Mouse (Mus musculus) forebrain, postnatal 0 days (tissue): ENCODE data around the gene Elf4. TPM values are rescaled to one million over a fixed set of nuclear protein-coding genes. Genes with fewer than 3 reads are reported as not detected.
"Not testable (repeated sequence)": the region's sequence is repeated elsewhere in the genome, so short reads cannot be mapped to it uniquely, and the experiment has no call there.

ENCODE experiments used
- ATAC-seq: fragments of 200-750 bp; cut with Nextera tagmentation; 2 replicates; pipeline ENCODE4 v1.8.0; 2017; ENCODE audit warnings: mild to moderate bottlenecking, moderate library complexity
- DNase-seq: peaks from one replicate; pipeline ENCODE4 v3.0.0-alpha.2; 2015
- H3K27ac ChIP-seq: fragments of 300-500 bp; sonication (generic); 2 replicates; pipeline ENCODE4 v1.5.1; 2014; ENCODE audit warnings: low read depth, mild to moderate bottlenecking, antibody characterized with exemption, low read length, moderate library complexity, mixed read lengths
- H3K27me3 ChIP-seq: fragments of 300-500 bp; sonication (generic); 2 replicates; pipeline ENCODE4 v1.6.1; 2014; ENCODE audit warnings: mild to moderate bottlenecking, low read length, mixed read lengths; ENCODE audit not compliant: insufficient read depth
- H3K36me3 ChIP-seq: fragments of 300-500 bp; sonication (generic); 2 replicates; pipeline ENCODE4 v1.6.1; 2014; ENCODE audit warnings: mild to moderate bottlenecking, moderate library complexity; ENCODE audit not compliant: insufficient read depth
- H3K4me1 ChIP-seq: fragments of 300-500 bp; sonication (generic); 2 replicates; pipeline ENCODE4 v1.6.1; 2014; ENCODE audit warnings: antibody characterized with exemption; ENCODE audit not compliant: insufficient read depth
- H3K4me2 ChIP-seq: fragments of 300-500 bp; sonication (generic); 2 replicates; pipeline ENCODE4 v1.6.1; 2014; ENCODE audit warnings: low read depth, mild to moderate bottlenecking, moderate library complexity
- H3K4me3 ChIP-seq: fragments of 300-500 bp; sonication (generic); 2 replicates; pipeline ENCODE4 v1.5.1; 2014; ENCODE audit warnings: low read depth, low read length, mixed read lengths
- H3K9ac ChIP-seq: fragments of 300-500 bp; sonication (generic); 2 replicates; pipeline ENCODE4 v1.6.1; 2014; ENCODE audit warnings: mild to moderate bottlenecking
- H3K9me3 ChIP-seq: fragments of 300-500 bp; sonication (generic); 2 replicates; pipeline ENCODE4 v1.6.1; 2016; ENCODE audit warnings: low read length
- CTCF ChIP-seq: sonication (generic); IDR thresholded peaks from 2 replicates; pipeline ENCODE4 v1.5.1; 2016; ENCODE audit warnings: antibody characterized with exemption, control low read depth, low read depth
- WGBS: fragments of 180-500 bp; shearing (Covaris S2); extraction: QIAGEN DNeasy Blood & Tissue Kit; methylation state at CpG from one replicate; pipeline ENCODE4 v1.1.7; 2014; 5-methylcytosine and 5-hydroxymethylcytosine counted together
- polyA plus RNA-seq: library from polyadenylated mRNA; unstranded; fragments of >200 nt; fragmentation: Nextera tagmentation; extraction: Ambion mirVana; gene quantifications from 2 replicates; pipeline ENCODE4 v1.2.1, GENCODE M21; 2015
- total RNA-seq: library from RNA; depleted of rRNA; stranded (reverse); fragments of >200 nt; gene quantifications from 2 replicates; pipeline ENCODE4 v1.2.3, GENCODE M21; 2014

The Elf4 gene
- total and polyA plus RNA-seq, 2 experiments from 2014 or later = 0.24 to 1.8 TPM

- ATAC-seq (no peak), DNase-seq (no peak)
- Histone ChIP-seq H3K9me3 (no peaks in the 10 kb centered on the region), H3K36me3 (no peaks in the 10 kb centered on the region), H3K4me1 (no peaks in the 10 kb centered on the region), H3K27me3 (no peaks in the 10 kb centered on the region), H3K27ac (no peak overlapping the region), H3K9ac (no peak overlapping the region), H3K4me3 (no peak overlapping the region), H3K4me2 (no peak overlapping the region)
- TF ChIP-seq CTCF = no peak
- 74% methylated on average over 4 of the region's 4 CpGs for WGBS
Measured at GRCm38 (mm10) chrX:48439036-48439435, 23.9 kb downstream of the Elf4 start.

GRCm38 (mm10) chrX:48436082-48436481 is 26.9 kb downstream of the Elf4 start:
- H3K9ac ChIP-seq, H3K4me1 ChIP-seq, ATAC-seq, DNase-seq, H3K27me3 ChIP-seq, H3K4me2 ChIP-seq, H3K9me3 ChIP-seq, H3K36me3 ChIP-seq, H3K4me3 ChIP-seq, H3K27ac ChIP-seq: not testable (repeated sequence)
- WGBS = 88% methylated on average over 6 of the region's 7 CpGs

GRCm38 (mm10) chrX:48435477-48435900 is 27.4 kb downstream of the Elf4 start:
- Histone ChIP-seq H3K27me3 (no peaks in the 10 kb centered on the region), H3K9me3 (no peaks in the 10 kb centered on the region), H3K27ac (no peak overlapping the region), H3K9ac (no peak overlapping the region), H3K4me3 (no peak overlapping the region), H3K4me2 (no peak overlapping the region), H3K36me3 (no peaks in the 10 kb centered on the region), H3K4me1 (no peaks in the 10 kb centered on the region)
- TF ChIP-seq CTCF = no peak
- ATAC-seq = no peak
- DNase-seq = no peak
- 86% methylated on average over 9 of the region's 9 CpGs for WGBS

GRCm38 (mm10) chrX:48434251-48434650 is 28.7 kb downstream of the Elf4 start:
- Histone ChIP-seq H3K27ac (no peak overlapping the region), H3K4me3 (no peak overlapping the region), H3K9ac (no peak overlapping the region), H3K9me3 (no peaks in the 10 kb centered on the region), H3K27me3 (no peaks in the 10 kb centered on the region), H3K4me1 (no peaks in the 10 kb centered on the region), H3K4me2 (no peak overlapping the region), H3K36me3 (no peaks in the 10 kb centered on the region)
- no peak for DNase-seq
- WGBS = 100% methylated on average over 1 of the region's 1 CpGs
- no peak for TF ChIP-seq CTCF
- no peak for ATAC-seq

- no peak for TF ChIP-seq CTCF
- no peak overlapping the region for H3K4me3 ChIP-seq
- H3K4me2 ChIP-seq = no peak overlapping the region
- H3K9ac ChIP-seq = no peak overlapping the region
- DNase-seq (no peak), ATAC-seq (no peak)
- H3K9me3 ChIP-seq = no peaks in the 10 kb centered on the region
- H3K36me3 ChIP-seq = no peaks in the 10 kb centered on the region
- no peaks in the 10 kb centered on the region for H3K27me3 ChIP-seq
- H3K4me1 ChIP-seq = no peaks in the 10 kb centered on the region
- H3K27ac ChIP-seq = no peak overlapping the region
- 49% methylated on average over 6 of the region's 6 CpGs for WGBS
Measured at GRCm38 (mm10) chrX:48433527-48433899, 29.4 kb downstream of the Elf4 start.

GRCm38 (mm10) chrX:48432599-48433526 is 30.1 kb downstream of the Elf4 start:
- ATAC-seq = no peak

GRCm38 (mm10) chrX:48429538-48429937 is 33.4 kb downstream of the Elf4 start:
- no peak for DNase-seq
- H3K4me3 ChIP-seq = no peak overlapping the region
- no peak; the same call in 1 of the 2 replicates for ATAC-seq
- H3K36me3 ChIP-seq = no peaks in the 10 kb centered on the region
- no peak overlapping the region for H3K27ac ChIP-seq
- H3K9ac ChIP-seq = no peak overlapping the region
- no peak for TF ChIP-seq CTCF
- no peaks in the 10 kb centered on the region for H3K27me3 ChIP-seq
- WGBS = 56% methylated on average over 6 of the region's 6 CpGs
- no peaks in the 10 kb centered on the region for H3K9me3 ChIP-seq
- no peaks in the 10 kb centered on the region for H3K4me1 ChIP-seq
- no peak overlapping the region for H3K4me2 ChIP-seq

More at GRCm38 (mm10) chrX:48432599-48433526, 30.1 kb downstream of the Elf4 start:
- H3K27me3 ChIP-seq = no peaks in the 10 kb centered on the region
- TF ChIP-seq CTCF = no peak
- H3K36me3 ChIP-seq = no peaks in the 10 kb centered on the region
- no peak overlapping the region for H3K27ac ChIP-seq
- no peaks in the 10 kb centered on the region for H3K4me1 ChIP-seq
- H3K9me3 ChIP-seq = no peaks in the 10 kb centered on the region
- H3K9ac ChIP-seq = no peak overlapping the region
- no peak overlapping the region for H3K4me2 ChIP-seq
- 70% methylated on average over 14 of the region's 15 CpGs for WGBS
- no peak overlapping the region for H3K4me3 ChIP-seq
- no peak for DNase-seq
